Mouse (Mus musculus) C2C12 (cell line): ENCODE data around the gene Hist1h3d. TPM values are rescaled to one million over a fixed set of nuclear protein-coding genes. Genes with fewer than 3 reads are reported as not detected.
"Not testable (repeated sequence)": the region's sequence is repeated elsewhere in the genome, so short reads cannot be mapped to it uniquely, and the experiment has no call there.

ENCODE experiments used
- H3K27me3 ChIP-seq: one replicate; pipeline ENCODE4 v1.6.1; 2011; ENCODE audit not compliant: control insufficient read depth, insufficient read depth, insufficient read length
- H3K36me3 ChIP-seq: one replicate; pipeline ENCODE4 v1.6.1; 2011; ENCODE audit not compliant: control insufficient read depth, insufficient read depth
- H3K4me3 ChIP-seq: one replicate; pipeline ENCODE4 v1.5.1; 2011; ENCODE audit warnings: mild to moderate bottlenecking, control low read depth; ENCODE audit not compliant: poor library complexity, insufficient read depth, severe bottlenecking
- H3K79me2 ChIP-seq: one replicate; pipeline ENCODE4 v1.6.1; 2011; ENCODE audit not compliant: control insufficient read depth, insufficient read depth
- H3K79me3 ChIP-seq: one replicate; pipeline ENCODE4 v1.6.1; 2011; ENCODE audit warnings: low read depth, control low read depth
- H3ac ChIP-seq: one replicate; pipeline ENCODE3; 2011; ENCODE audit warnings: low read depth; ENCODE audit not compliant: control insufficient read depth, insufficient read length
- CEBPB ChIP-seq: IDR thresholded peaks from one replicate; pipeline ENCODE4 v1.6.1; 2011; ENCODE audit warnings: low read depth, mild to moderate bottlenecking, control low read depth, moderate library complexity
- CTCF ChIP-seq: IDR thresholded peaks from one replicate; pipeline ENCODE4 v1.5.1; 2011; ENCODE audit not compliant: control insufficient read depth, insufficient read depth, insufficient read length
- FOSL1 ChIP-seq: IDR thresholded peaks from one replicate; pipeline ENCODE4 v1.8.0; 2011; ENCODE audit warnings: mild to moderate bottlenecking, low read length; ENCODE audit not compliant: poor library complexity, insufficient read depth, severe bottlenecking
- MAX ChIP-seq: IDR thresholded peaks from one replicate; pipeline ENCODE4 v1.6.1; 2011; ENCODE audit warnings: mild to moderate bottlenecking, control low read depth
- MYOD1 ChIP-seq: IDR thresholded peaks from one replicate; pipeline ENCODE4 v1.6.1; 2011; ENCODE audit warnings: low read depth; ENCODE audit not compliant: control insufficient read depth, insufficient read length
- MYOG ChIP-seq: IDR thresholded peaks from one replicate; pipeline ENCODE4 v1.6.1; 2011; ENCODE audit not compliant: control insufficient read depth, insufficient read length; ENCODE audit errors: extremely low read depth
- USF1 ChIP-seq: IDR thresholded peaks from one replicate; pipeline ENCODE4 v1.6.1; 2011; ENCODE audit warnings: low read depth, mild to moderate bottlenecking, control low read depth, moderate library complexity
- polyA plus RNA-seq: library from polyadenylated mRNA; unstranded; fragments of >200 nt; fragmentation: generic; extraction: Trizol; gene quantifications from one replicate; pipeline ENCODE4 v1.2.1, GENCODE M21; 2012; ENCODE audit warnings: missing spikeins

The Hist1h3d gene
- polyA plus RNA-seq, 1 experiment = 1.9 TPM

DNA sequence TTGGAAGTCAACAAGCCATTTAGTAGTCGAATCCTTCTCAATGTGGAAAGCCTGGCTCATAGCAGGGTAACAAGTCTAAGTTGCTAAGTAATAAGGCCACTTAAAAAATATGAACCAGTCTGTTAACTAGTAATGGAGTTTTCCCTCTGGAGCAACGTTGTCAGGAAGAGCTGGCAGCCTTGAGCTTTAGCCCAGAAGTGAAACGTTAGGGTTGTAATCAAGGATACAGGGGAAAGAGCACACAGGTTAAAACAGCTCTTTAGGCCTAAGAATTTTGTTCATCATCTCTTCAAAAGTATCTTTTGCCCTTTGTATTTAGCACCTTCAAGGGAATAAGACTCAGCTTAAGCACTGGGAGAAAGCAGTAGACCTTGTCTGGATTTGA lies 24.8 kb upstream of the Hist1h3d start:
- no peaks in the 10 kb centered on the region for H3K27me3 ChIP-seq
- H3K4me3 ChIP-seq = peak overlapping the region; percentile 7
- TF ChIP-seq CEBPB (no peak), USF1 (no peak), MYOG (no peak), MAX (no peak), MYOD1 (no peak), FOSL1 (no peak), CTCF (no peak)
- H3K36me3 ChIP-seq = no peaks in the 10 kb centered on the region
- H3ac ChIP-seq = peak overlapping the region; percentile 48
- H3K79me2 ChIP-seq = no peaks in the 10 kb centered on the region
- no peaks in the 10 kb centered on the region for H3K79me3 ChIP-seq

- Histone ChIP-seq H3ac (peak within 1 kb of the TSS; percentile 48), H3K4me3 (peak within 1 kb of the TSS; percentile 7)
- peak; percentile 30 for TF ChIP-seq CEBPB
- not testable (repeated sequence) for H3K79me3 ChIP-seq, H3K27me3 ChIP-seq, H3K79me2 ChIP-seq, H3K36me3 ChIP-seq
Measured at GRCm38 (mm10) chr13:23551146-23551834, 24.3 kb upstream of the Hist1h3d start, which contains the start of gene Hist1h4f. Hist1h4f (minus strand) TSS chr13:23551648.

GRCm38 (mm10) chr13:23551931-23552914 lies 23.3 kb upstream of the Hist1h3d start:
- no peak overlapping the region for H3K4me3 ChIP-seq
- no peaks in the 10 kb centered on the region for H3K79me2 ChIP-seq

DNA sequence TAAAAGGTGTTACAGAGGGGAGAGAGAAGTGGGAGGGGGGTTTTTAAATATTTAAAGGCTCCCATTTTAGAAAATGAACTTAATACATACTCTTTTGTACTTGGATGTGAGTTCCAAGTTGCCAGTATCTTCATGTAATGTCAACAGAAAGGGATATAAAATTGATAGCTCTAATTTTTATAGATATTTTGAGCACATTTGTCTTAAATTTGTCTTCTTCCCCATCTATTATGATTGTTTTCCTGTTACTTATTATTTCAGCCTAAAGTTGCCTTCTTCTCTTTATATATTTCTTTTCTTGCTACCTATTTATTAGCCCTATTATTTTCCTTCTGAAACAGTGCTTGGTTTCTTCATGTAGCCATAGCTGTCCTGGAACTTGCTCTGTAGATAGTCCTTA lies 22.6 kb upstream of the Hist1h3d start, which contains the start of gene Hist1h1d:
TSS of gene Hist1h1d (plus strand) at position 301 of the 400 bp plus-strand sequence.
- H3K36me3 ChIP-seq = no peaks in the 10 kb centered on the region
- H3ac ChIP-seq = no peak within 1 kb of the TSS
- H3K79me3 ChIP-seq = no peaks in the 10 kb centered on the region
- no peaks in the 10 kb centered on the region for H3K27me3 ChIP-seq
- no peak within 1 kb of the TSS for H3K4me3 ChIP-seq
- no peaks in the 10 kb centered on the region for H3K79me2 ChIP-seq
- TF ChIP-seq FOSL1 (no peak), MYOG (no peak), MAX (no peak), USF1 (no peak), CTCF (no peak), CEBPB (no peak), MYOD1 (no peak)

More at GRCm38 (mm10) chr13:23551931-23552914, 23.3 kb upstream of the Hist1h3d start:
- H3ac ChIP-seq = no peak overlapping the region
- no peaks in the 10 kb centered on the region for H3K79me3 ChIP-seq
- H3K27me3 ChIP-seq = no peaks in the 10 kb centered on the region
- H3K36me3 ChIP-seq = no peaks in the 10 kb centered on the region
- TF ChIP-seq MAX = no peak
- no peak for TF ChIP-seq CTCF
- no peak for TF ChIP-seq CEBPB
- no peak for TF ChIP-seq FOSL1
- no peak for TF ChIP-seq MYOD1
- TF ChIP-seq MYOG = no peak
- TF ChIP-seq USF1 = no peak

DNA sequence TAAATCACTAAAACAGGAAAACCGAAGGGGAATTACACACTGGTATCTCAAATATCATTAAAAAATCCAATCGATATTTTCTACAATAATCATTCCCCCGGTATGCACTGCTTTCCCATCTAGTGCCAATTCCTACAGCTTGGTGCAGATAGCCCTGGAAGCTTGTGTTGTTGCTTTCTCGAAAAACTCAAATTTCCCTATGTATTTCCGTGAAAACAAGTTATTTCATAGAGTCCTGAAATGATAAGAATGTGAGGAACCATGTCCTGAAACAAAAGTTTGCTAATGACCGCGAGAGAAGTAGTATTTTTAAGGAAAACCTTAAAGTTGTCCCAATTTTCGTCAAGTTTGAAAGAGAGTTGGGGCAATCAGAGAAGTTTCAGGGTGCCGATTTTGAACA lies 21.2 kb upstream of the Hist1h3d start:
- H3K4me3 ChIP-seq = no peak overlapping the region
- H3K36me3 ChIP-seq = no peaks in the 10 kb centered on the region
- no peaks in the 10 kb centered on the region for H3K79me3 ChIP-seq
- TF ChIP-seq MAX (no peak), USF1 (no peak), CTCF (no peak), MYOD1 (no peak), MYOG (no peak), CEBPB (no peak), FOSL1 (no peak)
- no peaks in the 10 kb centered on the region for H3K79me2 ChIP-seq
- no peaks in the 10 kb centered on the region for H3K27me3 ChIP-seq
- no peak overlapping the region for H3ac ChIP-seq
